Mouse (Mus musculus): ENCODE results near the gene B4galnt1. TPM values are rescaled to one million over a fixed set of nuclear protein-coding genes. Genes with fewer than 3 reads are reported as not detected.
"Not testable (repeated sequence)": the region's sequence is repeated elsewhere in the genome, so short reads cannot be mapped to it uniquely, and the experiment has no call there.

The B4galnt1 gene
- polyA plus RNA-seq, 1 experiment, result 196 TPM

- no peak overlapping the region for H3K4me3 ChIP-seq (ENCODE audit: control insufficient read depth, insufficient read depth, low read length)
- no peaks in the 10 kb centered on the region for H3K27me3 ChIP-seq (ENCODE audit: control insufficient read depth, insufficient read depth, low read length)
- H3K27ac ChIP-seq (ENCODE audit: control insufficient read depth, insufficient read depth, low read length), result peak overlapping the region; percentile 72
- H3K36me3 ChIP-seq (ENCODE audit: control insufficient read depth, insufficient read depth, low read length), result no peaks in the 10 kb centered on the region
- no peak for DNase-seq
- TF ChIP-seq POLR2A (IDR thresholded peaks at IDR 0.05; ENCODE audit: control insufficient read depth, extremely low read depth, insufficient read depth, low read length, poor library complexity) (no peak), CTCF (IDR thresholded peaks at IDR 0.05; ENCODE audit: borderline replicate concordance, control insufficient read depth, extremely low read depth, insufficient read depth, low read length, poor library complexity) (no peak)
- peaks cover 48% of the 10 kb centered on the region for H3K4me1 ChIP-seq (replicated peaks; ENCODE audit: control insufficient read depth, insufficient read depth, low read length)
- 60% methylated on average over 11 of the region's 11 CpGs for WGBS
Observed at GRCm38 (mm10) chr10:127140971-127141370, 24.1 kb upstream of the B4galnt1 start.

- no peaks in the 10 kb centered on the region for H3K36me3 ChIP-seq (ENCODE audit: control insufficient read depth, insufficient read depth, low read length)
- TF ChIP-seq CTCF (IDR thresholded peaks at IDR 0.05; ENCODE audit: borderline replicate concordance, control insufficient read depth, extremely low read depth, insufficient read depth, low read length, poor library complexity), result no peak
- TF ChIP-seq POLR2A (IDR thresholded peaks at IDR 0.05; ENCODE audit: control insufficient read depth, extremely low read depth, insufficient read depth, low read length, poor library complexity), result no peak
- H3K27me3 ChIP-seq (ENCODE audit: control insufficient read depth, insufficient read depth, low read length), result no peaks in the 10 kb centered on the region
- H3K27ac ChIP-seq (ENCODE audit: control insufficient read depth, insufficient read depth, low read length), result peak overlapping the region; percentile 70
- peaks cover 43% of the 10 kb centered on the region for H3K4me1 ChIP-seq (replicated peaks; ENCODE audit: control insufficient read depth, insufficient read depth, low read length)
- H3K4me3 ChIP-seq (ENCODE audit: control insufficient read depth, insufficient read depth, low read length), result 0 out of 2 replicates have a peak overlapping the region, but pooled peaks have one; percentile 15
- DNase-seq, result peak; percentile 66
- 5% methylated on average over 8 of the region's 8 CpGs for WGBS
Observed at GRCm38 (mm10) chr10:127141500-127141899, 23.5 kb upstream of the B4galnt1 start.

- Histone ChIP-seq H3K36me3 (ENCODE audit: control insufficient read depth, insufficient read depth, low read length) (no peaks in the 10 kb centered on the region), H3K4me1 (replicated peaks; ENCODE audit: control insufficient read depth, insufficient read depth, low read length) (peaks cover 32% of the 10 kb centered on the region), H3K27me3 (ENCODE audit: control insufficient read depth, insufficient read depth, low read length) (no peaks in the 10 kb centered on the region), H3K4me3 (ENCODE audit: control insufficient read depth, insufficient read depth, low read length) (no peak overlapping the region), H3K27ac (ENCODE audit: control insufficient read depth, insufficient read depth, low read length) (no peak overlapping the region; the same call in 1 of the 2 replicates)
- WGBS, result 96% methylated on average over 8 of the region's 8 CpGs
- TF ChIP-seq CTCF (IDR thresholded peaks at IDR 0.05; ENCODE audit: borderline replicate concordance, control insufficient read depth, extremely low read depth, insufficient read depth, low read length, poor library complexity) (no peak), POLR2A (IDR thresholded peaks at IDR 0.05; ENCODE audit: control insufficient read depth, extremely low read depth, insufficient read depth, low read length, poor library complexity) (no peak)
- DNase-seq, result no peak
Observed at GRCm38 (mm10) chr10:127143228-127143627, 21.8 kb upstream of the B4galnt1 start.

GRCm38 (mm10) chr10:127144536-127144935 is 20.5 kb upstream of the B4galnt1 start:
- H3K4me1 ChIP-seq (replicated peaks; ENCODE audit: control insufficient read depth, insufficient read depth, low read length), result peaks cover 32% of the 10 kb centered on the region
- no peak for TF ChIP-seq POLR2A (IDR thresholded peaks at IDR 0.05; ENCODE audit: control insufficient read depth, extremely low read depth, insufficient read depth, low read length, poor library complexity)
- H3K27ac ChIP-seq (ENCODE audit: control insufficient read depth, insufficient read depth, low read length), result peak overlapping the region; percentile 67; the same call in 1 of the 2 replicates
- no peaks in the 10 kb centered on the region for H3K36me3 ChIP-seq (ENCODE audit: control insufficient read depth, insufficient read depth, low read length)
- DNase-seq, result no peak
- WGBS, result 90% methylated on average over 7 of the region's 7 CpGs
- H3K4me3 ChIP-seq (ENCODE audit: control insufficient read depth, insufficient read depth, low read length), result no peak overlapping the region
- no peaks in the 10 kb centered on the region for H3K27me3 ChIP-seq (ENCODE audit: control insufficient read depth, insufficient read depth, low read length)

GRCm38 (mm10) chr10:127145303-127145702 is 19.7 kb upstream of the B4galnt1 start:
- DNase-seq, result no peak
- TF ChIP-seq CTCF (IDR thresholded peaks at IDR 0.05; ENCODE audit: borderline replicate concordance, control insufficient read depth, extremely low read depth, insufficient read depth, low read length, poor library complexity), result no peak
- no peak for TF ChIP-seq POLR2A (IDR thresholded peaks at IDR 0.05; ENCODE audit: control insufficient read depth, extremely low read depth, insufficient read depth, low read length, poor library complexity)
- no peak overlapping the region for H3K4me3 ChIP-seq (ENCODE audit: control insufficient read depth, insufficient read depth, low read length)
- no peak overlapping the region for H3K27ac ChIP-seq (ENCODE audit: control insufficient read depth, insufficient read depth, low read length)
- no peaks in the 10 kb centered on the region for H3K36me3 ChIP-seq (ENCODE audit: control insufficient read depth, insufficient read depth, low read length)
- WGBS, result 81% methylated on average over 5 of the region's 5 CpGs
- H3K27me3 ChIP-seq (ENCODE audit: control insufficient read depth, insufficient read depth, low read length), result no peaks in the 10 kb centered on the region
- H3K4me1 ChIP-seq (replicated peaks; ENCODE audit: control insufficient read depth, insufficient read depth, low read length), result peaks cover 32% of the 10 kb centered on the region

DNA sequence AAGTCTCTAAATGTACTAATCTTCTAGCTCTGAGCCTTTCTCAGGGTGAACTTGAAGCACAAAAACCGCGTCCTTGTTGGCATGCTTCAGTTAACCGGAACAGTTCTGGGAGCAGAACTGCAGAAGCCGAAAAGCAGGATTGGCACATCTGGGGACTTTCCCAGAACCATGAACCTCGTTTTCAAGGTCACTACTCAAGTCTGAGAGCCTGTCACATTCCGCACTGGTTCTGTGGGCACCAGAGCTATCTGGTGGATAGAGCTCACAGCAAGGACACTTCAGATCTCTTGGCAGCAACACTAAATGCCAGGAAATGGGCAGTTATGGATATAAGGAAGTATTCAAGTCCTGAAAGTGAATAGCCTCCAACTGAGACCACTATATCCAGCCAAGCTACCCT is 17.9 kb upstream of the B4galnt1 start:
- peaks cover 21% of the 10 kb centered on the region for H3K4me1 ChIP-seq (replicated peaks; ENCODE audit: control insufficient read depth, insufficient read depth, low read length)
- DNase-seq, result no peak
- WGBS, result 94% methylated on average over 6 of the region's 6 CpGs
- no peak overlapping the region for H3K4me3 ChIP-seq (ENCODE audit: control insufficient read depth, insufficient read depth, low read length)
- H3K27ac ChIP-seq (ENCODE audit: control insufficient read depth, insufficient read depth, low read length), result no peak overlapping the region
- no peaks in the 10 kb centered on the region for H3K27me3 ChIP-seq (ENCODE audit: control insufficient read depth, insufficient read depth, low read length)
- H3K36me3 ChIP-seq (ENCODE audit: control insufficient read depth, insufficient read depth, low read length), result no peaks in the 10 kb centered on the region
- TF ChIP-seq POLR2A (IDR thresholded peaks at IDR 0.05; ENCODE audit: control insufficient read depth, extremely low read depth, insufficient read depth, low read length, poor library complexity), result no peak
- TF ChIP-seq CTCF (IDR thresholded peaks at IDR 0.05; ENCODE audit: borderline replicate concordance, control insufficient read depth, extremely low read depth, insufficient read depth, low read length, poor library complexity), result no peak

GRCm38 (mm10) chr10:127150471-127150872 is 14.6 kb upstream of the B4galnt1 start:
- TF ChIP-seq CTCF (IDR thresholded peaks at IDR 0.05; ENCODE audit: borderline replicate concordance, control insufficient read depth, extremely low read depth, insufficient read depth, low read length, poor library complexity) (no peak), POLR2A (IDR thresholded peaks at IDR 0.05; ENCODE audit: control insufficient read depth, extremely low read depth, insufficient read depth, low read length, poor library complexity) (no peak)
- Histone ChIP-seq H3K4me1 (replicated peaks; ENCODE audit: control insufficient read depth, insufficient read depth, low read length) (peaks cover 6% of the 10 kb centered on the region), H3K36me3 (ENCODE audit: control insufficient read depth, insufficient read depth, low read length) (no peaks in the 10 kb centered on the region), H3K27ac (ENCODE audit: control insufficient read depth, insufficient read depth, low read length) (peak overlapping the region; percentile 4), H3K4me3 (ENCODE audit: control insufficient read depth, insufficient read depth, low read length) (no peak overlapping the region), H3K27me3 (ENCODE audit: control insufficient read depth, insufficient read depth, low read length) (no peaks in the 10 kb centered on the region)
- 57% methylated on average over 4 of the region's 4 CpGs for WGBS
- DNase-seq, result no peak

DNA sequence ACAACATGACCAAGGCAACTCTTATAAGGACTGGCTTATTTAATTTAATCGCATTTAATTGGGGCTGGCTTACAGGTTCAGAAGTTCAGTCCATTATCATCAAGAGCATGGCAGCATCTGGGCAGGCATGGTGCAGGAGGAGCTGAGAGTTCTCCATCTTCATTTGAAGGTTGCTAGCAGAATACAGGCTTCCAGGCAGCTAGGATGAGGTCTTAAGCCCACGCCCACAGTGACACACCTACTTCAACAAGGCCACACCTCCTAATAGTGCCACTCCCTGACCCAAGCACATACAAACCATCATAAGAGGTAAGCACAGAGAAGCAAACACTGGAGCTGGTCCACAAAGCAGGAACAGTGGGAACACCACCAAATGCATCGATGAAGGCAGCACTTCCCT is 13.8 kb upstream of the B4galnt1 start:
- not testable (repeated sequence) for H3K27ac ChIP-seq (ENCODE audit: control insufficient read depth, insufficient read depth, low read length); DNase-seq; H3K36me3 ChIP-seq (ENCODE audit: control insufficient read depth, insufficient read depth, low read length); H3K27me3 ChIP-seq (ENCODE audit: control insufficient read depth, insufficient read depth, low read length); H3K4me3 ChIP-seq (ENCODE audit: control insufficient read depth, insufficient read depth, low read length); H3K4me1 ChIP-seq (replicated peaks; ENCODE audit: control insufficient read depth, insufficient read depth, low read length)
- WGBS, result 95% methylated on average over 3 of the region's 3 CpGs

GRCm38 (mm10) chr10:127152556-127152955 is 12.5 kb upstream of the B4galnt1 start:
- not testable (repeated sequence) for DNase-seq; H3K27ac ChIP-seq (ENCODE audit: control insufficient read depth, insufficient read depth, low read length); H3K27me3 ChIP-seq (ENCODE audit: control insufficient read depth, insufficient read depth, low read length); H3K36me3 ChIP-seq (ENCODE audit: control insufficient read depth, insufficient read depth, low read length); H3K4me1 ChIP-seq (replicated peaks; ENCODE audit: control insufficient read depth, insufficient read depth, low read length); H3K4me3 ChIP-seq (ENCODE audit: control insufficient read depth, insufficient read depth, low read length)
- 94% methylated on average over 10 of the region's 10 CpGs for WGBS

Measured in thymus, adult 2 months (tissue).